11 mouse cellular contexts compared by ENCODE assay signal in the genomic region with DNA sequence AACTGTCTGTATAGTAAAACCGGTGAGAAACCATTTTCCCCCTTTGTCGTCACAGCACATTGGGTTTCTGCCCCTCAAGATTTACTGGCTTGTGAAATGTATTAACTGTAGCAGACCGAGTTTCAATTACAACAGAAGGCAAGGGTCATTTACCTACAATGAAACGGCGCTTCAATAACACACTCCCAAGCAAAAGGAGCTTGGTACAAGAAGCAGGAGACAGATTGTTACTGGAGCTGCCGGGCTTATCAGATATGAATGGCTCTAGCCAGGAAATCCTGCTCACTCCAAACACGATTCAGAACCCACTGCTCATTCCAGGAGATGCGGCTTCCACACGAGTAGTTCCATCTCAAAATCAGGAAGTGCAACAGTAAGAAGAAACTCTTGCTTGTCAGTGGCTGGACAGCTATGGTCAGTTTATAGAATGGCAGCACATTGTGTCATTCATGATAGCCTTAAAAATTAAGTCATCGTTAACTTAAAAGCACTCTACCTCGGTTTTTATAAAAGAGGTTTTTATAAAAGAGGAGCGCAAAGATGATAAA. TPM values are rescaled to one million over a fixed set of nuclear protein-coding genes. Genes with fewer than 3 reads are reported as not detected.
A peak's percentile ranks its signal among the peaks of the same experiment; 100 is the strongest.
DNase-seq lines count a peak whose midpoint lies in the region; ATAC-seq and TF ChIP-seq lines count a peak whose summit lies in the region.
"Had no signal": no experiment of that assay in that cellular context is flagged by ENCODE, and none has a peak within 500 bp of the region (broad histone marks: within the 10 kb centered on the region; RNA-seq: fewer than 3 reads in every experiment).

No protein-coding gene starts in this region.

- H3K9ac ChIP-seq in hindbrain, postnatal 0 days (replicated peaks; ENCODE audit: low read length): no peak overlapping the region
- H3K9ac ChIP-seq: embryonic facial prominence, embryonic 12.5 days had no signal

- H3K27ac ChIP-seq in hindbrain, embryonic 10.5 days: peak overlapping the region; percentile 56
- H3K27ac ChIP-seq in hindbrain, postnatal 0 days: no peak overlapping the region; the same call in 1 of the 2 replicates
- H3K27ac ChIP-seq in testis, adult 2 months (ENCODE audit: control insufficient read depth, insufficient read depth, low read depth, low read length): peak overlapping the region; percentile 49; the same call in 1 of the 2 replicates
- H3K27ac ChIP-seq: embryonic facial prominence, embryonic 12.5 days had no signal

- WGBS in hindbrain, embryonic 10.5 days: 67% methylated on average over 12 of the region's 12 CpGs
- 52% methylated on average over 12 of the region's 12 CpGs for WGBS in hindbrain, postnatal 0 days

- H3K4me1 ChIP-seq in hindbrain, embryonic 10.5 days (replicated peaks): peaks cover 39% of the 10 kb centered on the region
- no peaks in the 10 kb centered on the region; the same call in 1 of the 2 replicates for H3K4me1 ChIP-seq in hindbrain, postnatal 0 days (ENCODE audit: insufficient read depth, low read length)
- H3K4me1 ChIP-seq in testis, adult 2 months (ENCODE audit: control insufficient read depth, insufficient read depth, low read length): no peaks in the 10 kb centered on the region

- intact Hi-C loops in gastrocnemius, postnatal 36 days (cut with DNase I): no loop called here

- DNase-seq in hindbrain, embryonic 10.5 days (ENCODE audit: low spot score): no peak
- DNase-seq in hindbrain, postnatal 0 days (ENCODE audit: low spot score): no peak
- DNase-seq in testis, postnatal 14 days (ENCODE audit: low spot score): no peak
- peak; percentile 14 to 34 for DNase-seq in kidney, postnatal 4 days
- DNase-seq in gastrocnemius, postnatal 36 days: no peak
- no peak for DNase-seq in cerebellum, adult 8-10 months
- DNase-seq: adrenal gland, postnatal 10 days; cerebellum, adult 2 months; spleen, adult 18-20 months had no signal

- H3K4me3 ChIP-seq in hindbrain, embryonic 10.5 days: no peak overlapping the region
- no peak overlapping the region for H3K4me3 ChIP-seq in hindbrain, postnatal 0 days (ENCODE audit: low read length)
- H3K4me3 ChIP-seq in testis, adult 2 months (ENCODE audit: control insufficient read depth, low read depth, low read length): no peak overlapping the region
- H3K4me3 ChIP-seq: embryonic facial prominence, embryonic 12.5 days had no signal

- TF ChIP-seq POLR2A in testis, adult 2 months (IDR thresholded peaks at IDR 0.05; ENCODE audit: control insufficient read depth, low read depth, low read length): no peak

- H3K36me3 ChIP-seq in hindbrain, embryonic 10.5 days: no peaks in the 10 kb centered on the region
- H3K36me3 ChIP-seq in hindbrain, postnatal 0 days (ENCODE audit: insufficient read depth, low read length): no peaks in the 10 kb centered on the region
- no peaks in the 10 kb centered on the region for H3K36me3 ChIP-seq in testis, adult 2 months (ENCODE audit: control insufficient read depth, insufficient read depth, low read length)
- H3K36me3 ChIP-seq: embryonic facial prominence, embryonic 12.5 days had no signal

- no peaks in the 10 kb centered on the region for H3K9me3 ChIP-seq in hindbrain, embryonic 10.5 days
- H3K9me3 ChIP-seq in hindbrain, postnatal 0 days (ENCODE audit: low read length): no peaks in the 10 kb centered on the region
- H3K9me3 ChIP-seq: embryonic facial prominence, embryonic 12.5 days had no signal

- no peak for TF ChIP-seq CTCF in hindbrain, postnatal 0 days (IDR thresholded peaks at IDR 0.05; ENCODE audit: low read depth)
- TF ChIP-seq CTCF in testis, adult 2 months (IDR thresholded peaks at IDR 0.05; ENCODE audit: control insufficient read depth, insufficient read depth, insufficient replicate concordance, low read depth, low read length): no peak

- H3K4me2 ChIP-seq in hindbrain, postnatal 0 days (ENCODE audit: low read depth, low read length): no peak overlapping the region
- H3K4me2 ChIP-seq: embryonic facial prominence, embryonic 12.5 days had no signal

- no peaks in the 10 kb centered on the region for H3K27me3 ChIP-seq in hindbrain, embryonic 10.5 days (ENCODE audit: insufficient read depth, poor library complexity, severe bottlenecking)
- no peaks in the 10 kb centered on the region for H3K27me3 ChIP-seq in hindbrain, postnatal 0 days (ENCODE audit: insufficient read depth, low read length)
- H3K27me3 ChIP-seq in testis, adult 2 months (ENCODE audit: control insufficient read depth, insufficient read depth, low read length): no peaks in the 10 kb centered on the region
- H3K27me3 ChIP-seq: embryonic facial prominence, embryonic 12.5 days had no signal

- ATAC-seq in hindbrain, postnatal 0 days: no peak

RNA-seq across cellular contexts. Expression of gene Thumpd3, which starts 28.5 kb away (rescaled TPM):
- polyA plus RNA-seq in hindbrain, embryonic 10.5 days (2016; fragmentation: Nextera tagmentation; extraction: Ambion mirVana): 61.0 and 66.1 TPM in 2 replicates
- total RNA-seq in hindbrain, postnatal 0 days (2014; rRNA removed): 29.3 and 42.2 TPM in 2 replicates
- polyA plus RNA-seq in hindbrain, postnatal 0 days (2015; fragmentation: Nextera tagmentation; extraction: Ambion mirVana): 45.3 and 45.5 TPM in 2 replicates
- polyA plus RNA-seq in testis, adult 2 months (2012; rRNA removed): 45.0 and 54.4 TPM in 2 replicates
- total RNA-seq in gastrocnemius, postnatal 36 days (2021): 10 to 100 TPM; 11.5 to 16.0 TPM

RNA-seq across cellular contexts. Expression of gene Setd5, which starts 59.6 kb away (rescaled TPM):
- 71.2 and 82.4 TPM in 2 replicates for polyA plus RNA-seq in hindbrain, embryonic 10.5 days (2016; fragmentation: Nextera tagmentation; extraction: Ambion mirVana)
- 82.3 and 94.4 TPM in 2 replicates for total RNA-seq in hindbrain, postnatal 0 days (2014; rRNA removed)
- 47.1 and 50.0 TPM in 2 replicates for polyA plus RNA-seq in hindbrain, postnatal 0 days (2015; fragmentation: Nextera tagmentation; extraction: Ambion mirVana)
- polyA plus RNA-seq in testis, adult 2 months (2012; rRNA removed): 21.3 TPM in 2 replicates
- total RNA-seq in gastrocnemius, postnatal 36 days (2021): 10 to 100 TPM; 20.4 to 25.6 TPM

Comparison
In these comparisons a context has a peak if more than half of its experiments do, and no peak if none do; other contexts are left out.
1. DNase-seq: peak in kidney, postnatal 4 days (2 of 2); none in hindbrain, embryonic 10.5 days (single experiment), hindbrain, postnatal 0 days (single experiment), testis, postnatal 14 days (single experiment), gastrocnemius, postnatal 36 days (0 of 2) and cerebellum, adult 8-10 months (single experiment).